In genomic region chr13:49025521-49025920, GRCm38 (mm10) we compare ENCODE assay signal across 26 mouse cellular contexts. TPM values are rescaled to one million over a fixed set of nuclear protein-coding genes. Genes with fewer than 3 reads are reported as not detected.
DNase-seq lines count a peak whose midpoint lies in the region; ATAC-seq lines count a peak whose summit lies in the region.
"Had no signal": no experiment of that assay in that cellular context is flagged by ENCODE, and none has a peak within 500 bp of the region (broad histone marks: within the 10 kb centered on the region; RNA-seq: fewer than 3 reads in every experiment).

No protein-coding gene starts in this region.

- 13% methylated on average over 1 of the region's 1 CpGs for WGBS in midbrain, embryonic 13.5 days
- 4% methylated on average over 1 of the region's 1 CpGs for WGBS in midbrain, embryonic 16.5 days
- 9% methylated on average over 1 of the region's 1 CpGs for WGBS in midbrain, embryonic 14.5 days
- 20% methylated on average over 1 of the region's 1 CpGs for WGBS in limb, embryonic 10.5 days

- H3K4me2 ChIP-seq in midbrain, embryonic 13.5 days (replicated peaks): no peak overlapping the region
- no peak overlapping the region for H3K4me2 ChIP-seq in midbrain, embryonic 16.5 days (ENCODE audit: low read length)
- H3K4me2 ChIP-seq in midbrain, embryonic 14.5 days (ENCODE audit: low read length): no peak overlapping the region
- H3K4me2 ChIP-seq: forebrain, embryonic 15.5 days; heart, embryonic 15.5 days; hindbrain, embryonic 13.5 days had no signal

- intact Hi-C loops in left cerebral cortex, postnatal 4 days (cut with DNase I): no loop called here
- intact Hi-C loops in left cerebral cortex, postnatal 25 days (cut with DNase I): no loop called here

- no peak overlapping the region for H3K9ac ChIP-seq in midbrain, embryonic 13.5 days (replicated peaks)
- H3K9ac ChIP-seq in midbrain, embryonic 16.5 days (ENCODE audit: low read depth, low read length): no peak overlapping the region
- H3K9ac ChIP-seq in midbrain, embryonic 14.5 days (replicated peaks; ENCODE audit: low read length): no peak overlapping the region
- H3K9ac ChIP-seq: forebrain, embryonic 15.5 days; heart, embryonic 15.5 days; hindbrain, embryonic 13.5 days; limb, embryonic 13.5 days; liver, embryonic 14.5 days; lung, embryonic 14.5 days had no signal

- peak; percentile 31 for DNase-seq in left cerebral cortex, postnatal 4 days
- no peak for DNase-seq in left cerebral cortex, postnatal 25 days (ENCODE audit: low spot score in 2 of 2)
- DNase-seq in midbrain, embryonic 14.5 days: peak; percentile 43
- no peak for DNase-seq in limb, embryonic 10.5 days (ENCODE audit: low spot score)
- DNase-seq in adrenal gland, postnatal 36 days: no peak
- DNase-seq: adrenal gland, adult 2 months; cerebellum, adult 2 months; cerebellum, postnatal 14 days; gastrocnemius, postnatal 25 days; heart, adult 11 months; kidney, adult 11 months; kidney, postnatal 14 days; layer of hippocampus, adult 9-11 months; lung, embryonic 14.5 days; lung, postnatal 14 days had no signal

- H3K36me3 ChIP-seq in midbrain, embryonic 13.5 days: no peaks in the 10 kb centered on the region
- H3K36me3 ChIP-seq in midbrain, embryonic 16.5 days (ENCODE audit: control insufficient read depth, insufficient read depth, low read length): no peaks in the 10 kb centered on the region
- no peaks in the 10 kb centered on the region for H3K36me3 ChIP-seq in midbrain, embryonic 14.5 days (ENCODE audit: control insufficient read depth, insufficient read depth, low read length)
- H3K36me3 ChIP-seq in limb, embryonic 10.5 days: no peaks in the 10 kb centered on the region
- H3K36me3 ChIP-seq: forebrain, embryonic 15.5 days; heart, embryonic 10.5 days; heart, embryonic 15.5 days; hindbrain, embryonic 13.5 days; limb, embryonic 13.5 days had no signal

- H3K4me1 ChIP-seq in midbrain, embryonic 13.5 days (replicated peaks): peaks cover 21% of the 10 kb centered on the region
- peaks cover 3% of the 10 kb centered on the region; the same call in 1 of the 2 replicates for H3K4me1 ChIP-seq in midbrain, embryonic 16.5 days (ENCODE audit: control insufficient read depth, insufficient read depth, low read length)
- peaks cover 15% of the 10 kb centered on the region; the same call in 1 of the 2 replicates for H3K4me1 ChIP-seq in midbrain, embryonic 14.5 days (ENCODE audit: control insufficient read depth, insufficient read depth, low read length)
- H3K4me1 ChIP-seq in limb, embryonic 10.5 days: peaks cover 4% of the 10 kb centered on the region; the same call in 1 of the 2 replicates

- H3K27ac ChIP-seq in midbrain, embryonic 13.5 days: no peak overlapping the region
- H3K27ac ChIP-seq in midbrain, embryonic 16.5 days (ENCODE audit: low read length): no peak overlapping the region
- H3K27ac ChIP-seq in midbrain, embryonic 14.5 days (replicated peaks; ENCODE audit: low read depth, low read length): no peak overlapping the region
- no peak overlapping the region for H3K27ac ChIP-seq in limb, embryonic 10.5 days
- H3K27ac ChIP-seq: forebrain, embryonic 15.5 days; heart, embryonic 15.5 days; hindbrain, embryonic 13.5 days; limb, embryonic 13.5 days; liver, embryonic 14.5 days had no signal

- no peaks in the 10 kb centered on the region for H3K9me3 ChIP-seq in midbrain, embryonic 13.5 days
- H3K9me3 ChIP-seq in midbrain, embryonic 16.5 days (replicated peaks; ENCODE audit: control insufficient read depth, low read length, poor library complexity, severe bottlenecking): no peaks in the 10 kb centered on the region
- H3K9me3 ChIP-seq in midbrain, embryonic 14.5 days (ENCODE audit: control insufficient read depth, low read length): no peaks in the 10 kb centered on the region
- H3K9me3 ChIP-seq in limb, embryonic 10.5 days (replicated peaks): no peaks in the 10 kb centered on the region
- H3K9me3 ChIP-seq: forebrain, embryonic 15.5 days; heart, embryonic 10.5 days; heart, embryonic 15.5 days; hindbrain, embryonic 13.5 days; limb, embryonic 13.5 days had no signal

- peak; percentile 41; the same call in 1 of the 2 replicates for ATAC-seq in midbrain, embryonic 13.5 days
- ATAC-seq in midbrain, embryonic 16.5 days: no peak
- no peak for ATAC-seq in midbrain, embryonic 14.5 days (ENCODE audit: low FRiP score, low TSS enrichment)
- ATAC-seq: activated CD4-positive, CD25-positive, alpha-beta regulatory T cell, adult 4 months; CD4-positive, CD25-positive, alpha-beta regulatory T cell, adult 4 months; forebrain, embryonic 15.5 days; inflammation-experienced regulatory T-cells, adult 6 months had no signal

- H3K4me3 ChIP-seq in midbrain, embryonic 13.5 days (replicated peaks): no peak overlapping the region
- H3K4me3 ChIP-seq in midbrain, embryonic 16.5 days (ENCODE audit: low read depth, low read length): no peak overlapping the region
- H3K4me3 ChIP-seq in midbrain, embryonic 14.5 days (replicated peaks; ENCODE audit: low read depth, low read length): no peak overlapping the region
- H3K4me3 ChIP-seq in limb, embryonic 10.5 days: no peak overlapping the region
- H3K4me3 ChIP-seq: forebrain, embryonic 15.5 days; heart, embryonic 10.5 days; heart, embryonic 15.5 days; hindbrain, embryonic 13.5 days; limb, embryonic 13.5 days had no signal

- 0 out of 2 replicates have a peak, but pooled peaks cover 2% of the 10 kb centered on the region for H3K27me3 ChIP-seq in midbrain, embryonic 13.5 days
- H3K27me3 ChIP-seq in midbrain, embryonic 16.5 days (ENCODE audit: control insufficient read depth, insufficient read depth, low read depth, low read length): no peaks in the 10 kb centered on the region
- H3K27me3 ChIP-seq in midbrain, embryonic 14.5 days (ENCODE audit: control insufficient read depth, insufficient read depth, low read length): no peaks in the 10 kb centered on the region
- peaks cover 13% of the 10 kb centered on the region; the same call in 1 of the 2 replicates for H3K27me3 ChIP-seq in limb, embryonic 10.5 days (ENCODE audit: low read depth, poor library complexity, severe bottlenecking)
- H3K27me3 ChIP-seq: forebrain, embryonic 15.5 days; heart, embryonic 15.5 days; hindbrain, embryonic 13.5 days; limb, embryonic 13.5 days had no signal

RNA-seq across cellular contexts. Expression of gene Fam120a, which starts 57.7 kb away (rescaled TPM):
- 10 to 100 TPM; 76.8 to 77.6 TPM for total RNA-seq in left cerebral cortex, postnatal 4 days (2021)
- 100 to 1,000 TPM; 117 to 123 TPM for total RNA-seq in left cerebral cortex, postnatal 25 days (2021)
- 11.5 and 12.2 TPM in 2 replicates for polyA plus RNA-seq in midbrain, embryonic 13.5 days (2015; fragmentation: Nextera tagmentation; extraction: Ambion mirVana)
- polyA plus RNA-seq in midbrain, embryonic 16.5 days (2015; fragmentation: Nextera tagmentation; extraction: Ambion mirVana): 9.6 and 10.0 TPM in 2 replicates
- 16.0 and 17.3 TPM in 2 replicates for polyA plus RNA-seq in midbrain, embryonic 14.5 days (2014; fragmentation: Nextera tagmentation; extraction: Ambion mirVana)
- 15.3 and 16.7 TPM in 2 replicates for polyA plus RNA-seq in limb, embryonic 10.5 days (2016; fragmentation: Nextera tagmentation; extraction: Ambion mirVana)
- total RNA-seq in adrenal gland, postnatal 36 days (2021): 100 to 1,000 TPM; 182 to 184 TPM

Comparison
In these comparisons a context has a peak if more than half of its experiments do, and no peak if none do; other contexts are left out.
1. DNase-seq: peak in left cerebral cortex, postnatal 4 days (single experiment) and midbrain, embryonic 14.5 days (single experiment); none in left cerebral cortex, postnatal 25 days (0 of 2), limb, embryonic 10.5 days (single experiment) and adrenal gland, postnatal 36 days (0 of 2).